Mouse (Mus musculus): ENCODE data around the gene Ptger1. TPM values are rescaled to one million over a fixed set of nuclear protein-coding genes. Genes with fewer than 3 reads are reported as not detected.

Ptger1 gene
- polyA plus RNA-seq, 1 experiment from 2014 or later, result 0.43 TPM

GRCm38 (mm10) chr8:83714676-83715030, 48.2 kb downstream of the Ptger1 start:
- H3K4me3 ChIP-seq (ENCODE audit: low read length), result peak overlapping the region; percentile 99
- H3K9me3 ChIP-seq (replicated peaks; ENCODE audit: control insufficient read depth, low read length), result no peaks in the 10 kb centered on the region
- ATAC-seq (replicated peaks; ENCODE audit: extremely low read depth, insufficient read depth, low FRiP score), result no peak
- H3K36me3 ChIP-seq (ENCODE audit: control insufficient read depth, insufficient read depth), result peaks cover 2% of the 10 kb centered on the region; the same call in 1 of the 2 replicates
- H3K27me3 ChIP-seq (ENCODE audit: control insufficient read depth, insufficient read depth, low read length), result no peaks in the 10 kb centered on the region
- H3K27ac ChIP-seq (ENCODE audit: low read length), result peak overlapping the region; percentile 73
- WGBS, result 14% methylated on average over 8 of the region's 8 CpGs
- H3K4me1 ChIP-seq (ENCODE audit: control insufficient read depth, insufficient read depth, low read length), result peaks cover 20% of the 10 kb centered on the region
- 0 out of 2 replicates have a peak overlapping the region, but pooled peaks have one; percentile 47 for H3K9ac ChIP-seq (ENCODE audit: low read length)
- H3K4me2 ChIP-seq (ENCODE audit: low read depth, low read length), result peak overlapping the region; percentile 64

DNA sequence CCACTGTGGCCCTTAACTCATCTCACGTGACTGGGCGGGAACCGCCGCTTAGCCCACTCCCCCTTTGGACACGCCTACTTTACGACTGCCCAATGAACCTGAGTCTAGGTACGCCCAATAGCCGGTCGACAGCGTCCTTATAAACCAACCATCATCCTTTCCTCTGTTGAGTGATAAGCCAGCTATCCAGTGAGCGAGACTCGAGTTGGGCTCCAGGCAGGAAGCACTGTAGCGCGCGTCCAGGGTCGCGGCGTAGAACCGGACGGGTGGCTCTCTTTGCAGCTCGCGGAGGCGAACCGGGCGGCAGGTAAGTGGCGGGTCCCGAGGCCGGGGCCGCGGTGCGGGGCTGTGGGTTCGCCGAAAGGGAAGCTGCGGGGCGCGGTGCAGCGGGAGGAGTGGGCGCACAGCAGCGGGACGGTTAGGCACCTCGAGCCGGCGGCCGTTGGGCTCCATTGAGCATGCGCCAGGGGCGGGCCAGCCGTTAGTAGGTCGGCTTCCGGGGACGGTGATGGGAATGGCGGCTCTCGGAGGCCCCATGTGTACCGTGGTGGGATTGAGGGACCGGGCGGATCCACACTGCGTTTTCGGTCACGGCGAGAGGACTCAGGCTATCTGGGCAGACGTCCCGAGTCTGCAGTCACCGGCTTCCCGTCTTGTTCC, 48.7 kb downstream of the Ptger1 start, which contains the start of gene Ddx39:
TSS of gene Ddx39 (plus strand) at position 147 of the 660 bp plus-strand sequence.
- under 1% methylated on average over 63 of the region's 63 CpGs for WGBS
- H3K9me3 ChIP-seq (replicated peaks; ENCODE audit: control insufficient read depth, low read length), result no peaks in the 10 kb centered on the region
- ATAC-seq (replicated peaks; ENCODE audit: extremely low read depth, insufficient read depth, low FRiP score), result peak; percentile 99
- H3K27me3 ChIP-seq (ENCODE audit: control insufficient read depth, insufficient read depth, low read length), result no peaks in the 10 kb centered on the region
- H3K9ac ChIP-seq (ENCODE audit: low read length), result peak within 1 kb of the TSS; percentile 96
- H3K4me3 ChIP-seq (ENCODE audit: low read length), result peak within 1 kb of the TSS; percentile 99
- peak within 1 kb of the TSS; percentile 96 for H3K27ac ChIP-seq (ENCODE audit: low read length)
- peaks cover 20% of the 10 kb centered on the region for H3K4me1 ChIP-seq (ENCODE audit: control insufficient read depth, insufficient read depth, low read length)
- H3K4me2 ChIP-seq (ENCODE audit: low read depth, low read length), result peak within 1 kb of the TSS; percentile 96
- H3K36me3 ChIP-seq (ENCODE audit: control insufficient read depth, insufficient read depth), result peaks cover 7% of the 10 kb centered on the region

- Histone ChIP-seq H3K27me3 (ENCODE audit: control insufficient read depth, insufficient read depth, low read length) (no peaks in the 10 kb centered on the region), H3K27ac (ENCODE audit: low read length) (peak overlapping the region; percentile 96), H3K4me1 (ENCODE audit: control insufficient read depth, insufficient read depth, low read length) (peaks cover 20% of the 10 kb centered on the region), H3K9me3 (replicated peaks; ENCODE audit: control insufficient read depth, low read length) (no peaks in the 10 kb centered on the region), H3K9ac (ENCODE audit: low read length) (peak overlapping the region; percentile 96), H3K4me2 (ENCODE audit: low read depth, low read length) (peak overlapping the region; percentile 96), H3K4me3 (ENCODE audit: low read length) (peak overlapping the region; percentile 99), H3K36me3 (ENCODE audit: control insufficient read depth, insufficient read depth) (peaks cover 13% of the 10 kb centered on the region)
- WGBS, result under 1% methylated on average over 17 of the region's 17 CpGs
- ATAC-seq (replicated peaks; ENCODE audit: extremely low read depth, insufficient read depth, low FRiP score), result no peak
Measured at GRCm38 (mm10) chr8:83715771-83716170, 49.3 kb downstream of the Ptger1 start.

DNA sequence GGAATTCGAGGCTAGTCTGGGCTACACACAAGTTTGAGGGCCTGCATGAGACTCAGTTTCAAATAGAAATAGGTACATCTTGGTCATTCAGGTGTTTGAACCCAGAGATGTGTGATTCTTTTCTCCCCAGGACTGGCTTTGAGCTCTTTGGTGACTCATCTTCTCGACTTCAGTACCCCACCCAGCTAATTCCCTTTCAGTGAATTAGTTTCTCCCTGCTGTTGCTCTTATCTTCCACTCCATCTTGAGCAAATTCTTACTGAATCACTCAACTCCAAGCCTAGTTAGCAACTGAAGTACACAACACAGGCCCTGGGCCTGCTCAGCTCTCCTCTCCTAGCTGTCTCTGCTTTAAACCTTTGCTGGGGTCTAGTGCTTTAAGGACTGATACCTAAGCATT, 50.1 kb downstream of the Ptger1 start:
- peaks cover 21% of the 10 kb centered on the region for H3K36me3 ChIP-seq (ENCODE audit: control insufficient read depth, insufficient read depth)
- no peaks in the 10 kb centered on the region for H3K27me3 ChIP-seq (ENCODE audit: control insufficient read depth, insufficient read depth, low read length)
- H3K27ac ChIP-seq (ENCODE audit: low read length), result peak overlapping the region; percentile 10; the same call in 1 of the 2 replicates
- peak overlapping the region; percentile 99 for H3K4me3 ChIP-seq (ENCODE audit: low read length)
- 57% methylated on average over 2 of the region's 2 CpGs for WGBS
- no peaks in the 10 kb centered on the region for H3K9me3 ChIP-seq (replicated peaks; ENCODE audit: control insufficient read depth, low read length)
- H3K4me1 ChIP-seq (ENCODE audit: control insufficient read depth, insufficient read depth, low read length), result peaks cover 20% of the 10 kb centered on the region
- peak overlapping the region; percentile 96 for H3K4me2 ChIP-seq (ENCODE audit: low read depth, low read length)
- peak overlapping the region; percentile 96; the same call in 1 of the 2 replicates for H3K9ac ChIP-seq (ENCODE audit: low read length)
- no peak for ATAC-seq (replicated peaks; ENCODE audit: extremely low read depth, insufficient read depth, low FRiP score)

DNA sequence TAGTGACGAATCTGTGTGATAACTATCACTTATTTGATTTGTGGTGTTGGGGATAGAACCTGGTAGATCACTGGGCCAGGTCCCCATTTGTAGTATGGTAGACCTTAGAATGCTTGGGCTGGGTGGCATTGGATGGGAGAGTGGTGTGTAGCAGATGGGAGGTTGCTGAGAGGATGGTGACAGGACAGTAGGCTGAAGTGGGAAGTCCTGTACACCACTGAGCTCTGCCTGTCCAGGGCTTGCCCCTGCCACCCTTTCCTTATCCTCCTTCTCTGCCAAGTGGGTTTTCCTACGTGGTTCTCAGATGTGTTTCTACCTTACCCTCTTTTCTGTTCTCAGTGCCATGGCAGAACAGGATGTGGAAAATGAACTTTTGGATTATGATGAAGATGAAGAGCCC, 52.6 kb downstream of the Ptger1 start:
- H3K4me3 ChIP-seq (ENCODE audit: low read length), result no peak overlapping the region
- H3K27ac ChIP-seq (ENCODE audit: low read length), result no peak overlapping the region
- no peaks in the 10 kb centered on the region for H3K9me3 ChIP-seq (replicated peaks; ENCODE audit: control insufficient read depth, low read length)
- H3K27me3 ChIP-seq (ENCODE audit: control insufficient read depth, insufficient read depth, low read length), result no peaks in the 10 kb centered on the region
- no peak overlapping the region for H3K9ac ChIP-seq (ENCODE audit: low read length)
- peaks cover 46% of the 10 kb centered on the region for H3K36me3 ChIP-seq (ENCODE audit: control insufficient read depth, insufficient read depth)
- H3K4me2 ChIP-seq (ENCODE audit: low read depth, low read length), result no peak overlapping the region
- ATAC-seq (replicated peaks; ENCODE audit: extremely low read depth, insufficient read depth, low FRiP score), result no peak
- peaks cover 20% of the 10 kb centered on the region for H3K4me1 ChIP-seq (ENCODE audit: control insufficient read depth, insufficient read depth, low read length)
- WGBS, result 88% methylated on average over 2 of the region's 2 CpGs

GRCm38 (mm10) chr8:83719693-83720092, 53.2 kb downstream of the Ptger1 start:
- H3K9me3 ChIP-seq (replicated peaks; ENCODE audit: control insufficient read depth, low read length), result no peaks in the 10 kb centered on the region
- 86% methylated on average over 2 of the region's 2 CpGs for WGBS
- peaks cover 52% of the 10 kb centered on the region for H3K36me3 ChIP-seq (ENCODE audit: control insufficient read depth, insufficient read depth)
- no peak for ATAC-seq (replicated peaks; ENCODE audit: extremely low read depth, insufficient read depth, low FRiP score)
- no peak overlapping the region for H3K4me2 ChIP-seq (ENCODE audit: low read depth, low read length)
- H3K27me3 ChIP-seq (ENCODE audit: control insufficient read depth, insufficient read depth, low read length), result no peaks in the 10 kb centered on the region
- H3K9ac ChIP-seq (ENCODE audit: low read length), result no peak overlapping the region
- H3K4me3 ChIP-seq (ENCODE audit: low read length), result no peak overlapping the region
- peaks cover 20% of the 10 kb centered on the region for H3K4me1 ChIP-seq (ENCODE audit: control insufficient read depth, insufficient read depth, low read length)
- no peak overlapping the region for H3K27ac ChIP-seq (ENCODE audit: low read length)

- Histone ChIP-seq H3K4me3 (ENCODE audit: low read length) (no peak overlapping the region), H3K9ac (ENCODE audit: low read length) (no peak overlapping the region), H3K9me3 (replicated peaks; ENCODE audit: control insufficient read depth, low read length) (no peaks in the 10 kb centered on the region), H3K4me1 (ENCODE audit: control insufficient read depth, insufficient read depth, low read length) (peaks cover 13% of the 10 kb centered on the region), H3K27ac (ENCODE audit: low read length) (peak overlapping the region; percentile 30; the same call in 1 of the 2 replicates), H3K27me3 (ENCODE audit: control insufficient read depth, insufficient read depth, low read length) (no peaks in the 10 kb centered on the region), H3K36me3 (ENCODE audit: control insufficient read depth, insufficient read depth) (peaks cover 63% of the 10 kb centered on the region), H3K4me2 (ENCODE audit: low read depth, low read length) (no peak overlapping the region)
- ATAC-seq (replicated peaks; ENCODE audit: extremely low read depth, insufficient read depth, low FRiP score), result peak; percentile 47
- WGBS, result 78% methylated on average over 25 of the region's 25 CpGs
Measured at GRCm38 (mm10) chr8:83721405-83722025, 55.0 kb downstream of the Ptger1 start.

Other genes with a start within 250 kb of the Ptger1 start
- 66.8 and 67.6 TPM in 2 replicates for gene Scoc, start 208.3 kb upstream of the Ptger1 start, polyA plus RNA-seq (2015; fragmentation: Nextera tagmentation; extraction: Ambion mirVana)
- not detected in 2 replicates for gene Olfr370, start 130.9 kb upstream of the Ptger1 start, polyA plus RNA-seq (2015; fragmentation: Nextera tagmentation; extraction: Ambion mirVana)
- 612 and 678 TPM in 2 replicates for gene Ndufb7, start 100.0 kb upstream of the Ptger1 start, polyA plus RNA-seq (2015; fragmentation: Nextera tagmentation; extraction: Ambion mirVana)
- 372 and 402 TPM in 2 replicates for gene Tecr, start 58.7 kb upstream of the Ptger1 start, polyA plus RNA-seq (2015; fragmentation: Nextera tagmentation; extraction: Ambion mirVana)
- 47.8 and 49.3 TPM in 2 replicates for gene Dnajb1, start 58.5 kb upstream of the Ptger1 start, polyA plus RNA-seq (2015; fragmentation: Nextera tagmentation; extraction: Ambion mirVana)
- gene Gipc1, start 14.0 kb upstream of the Ptger1 start, polyA plus RNA-seq (2015; fragmentation: Nextera tagmentation; extraction: Ambion mirVana), result 135 and 146 TPM in 2 replicates
- gene Pkn1, start 32.5 kb downstream of the Ptger1 start, polyA plus RNA-seq (2015; fragmentation: Nextera tagmentation; extraction: Ambion mirVana), result 17.5 and 20.2 TPM in 2 replicates
- gene Ddx39, start 48.5 kb downstream of the Ptger1 start, polyA plus RNA-seq (2015; fragmentation: Nextera tagmentation; extraction: Ambion mirVana), result 141 and 147 TPM in 2 replicates
- gene Adgre5, start 74.6 kb downstream of the Ptger1 start, polyA plus RNA-seq (2015; fragmentation: Nextera tagmentation; extraction: Ambion mirVana), result 39.5 and 41.9 TPM in 2 replicates
- gene Adgrl1, start 233.4 kb downstream of the Ptger1 start, polyA plus RNA-seq (2015; fragmentation: Nextera tagmentation; extraction: Ambion mirVana), result 8.3 and 8.7 TPM in 2 replicates

Measured in heart, embryonic 16.5 days (tissue).